Mouse (Mus musculus): ENCODE results near the gene Ctsll3. TPM values are rescaled to one million over a fixed set of nuclear protein-coding genes. Genes with fewer than 3 reads are reported as not detected.

The Ctsll3 gene
- total and polyA plus RNA-seq, 3 experiments = not detected

- DNase-seq (ENCODE audit: low spot score) (no peak), ATAC-seq (ENCODE audit: extremely low read depth, insufficient number of reproducible peaks, low FRiP score, poor library complexity, severe bottlenecking) (no peak)
- Histone ChIP-seq H3K36me3 (replicated peaks) (no peaks in the 10 kb centered on the region), H3K4me3 (ENCODE audit: low read depth, low read length) (no peak within 1 kb of the TSS), H3K4me1 (ENCODE audit: insufficient read depth, low read depth, low read length) (no peaks in the 10 kb centered on the region), H3K9me3 (replicated peaks) (peaks cover 38% of the 10 kb centered on the region), H3K27me3 (ENCODE audit: insufficient read depth, low read length) (no peaks in the 10 kb centered on the region)
- TF ChIP-seq GATA2 (IDR thresholded peaks at IDR 0.05; ENCODE audit: borderline replicate concordance, low read depth, low read length) = no peak
- no peak for TF ChIP-seq CTCF (IDR thresholded peaks at IDR 0.05; ENCODE audit: low read depth, low read length)
- no peak for TF ChIP-seq TAL1 (conservative IDR thresholded peaks at IDR 0.05; ENCODE audit: low read depth, low read length)
- TF ChIP-seq POLR2AphosphoS5 (IDR thresholded peaks at IDR 0.05; ENCODE audit: insufficient replicate concordance, low read depth, low read length) = no peak
- TF ChIP-seq GATA1 (IDR thresholded peaks at IDR 0.05; ENCODE audit: borderline replicate concordance, low read length) = no peak
Observed at GRCm38 (mm10) chr13:60786264-60786663, 16.4 kb downstream of the Ctsll3 start, which contains the start of gene BC051665. Gene BC051665, minus strand, starts transcription at chr13:60786364.

- DNase-seq (ENCODE audit: low spot score) = no peak
- H3K4me3 ChIP-seq (ENCODE audit: low read depth, low read length) = no peak overlapping the region
- H3K9me3 ChIP-seq (replicated peaks) = peaks cover 41% of the 10 kb centered on the region
- no peak for TF ChIP-seq GATA2 (IDR thresholded peaks at IDR 0.05; ENCODE audit: borderline replicate concordance, low read depth, low read length)
- no peak for TF ChIP-seq POLR2AphosphoS5 (IDR thresholded peaks at IDR 0.05; ENCODE audit: insufficient replicate concordance, low read depth, low read length)
- no peak for TF ChIP-seq CTCF (IDR thresholded peaks at IDR 0.05; ENCODE audit: low read depth, low read length)
- no peak for TF ChIP-seq TAL1 (conservative IDR thresholded peaks at IDR 0.05; ENCODE audit: low read depth, low read length)
- no peak for TF ChIP-seq GATA1 (IDR thresholded peaks at IDR 0.05; ENCODE audit: borderline replicate concordance, low read length)
- H3K4me1 ChIP-seq (ENCODE audit: insufficient read depth, low read depth, low read length) = no peaks in the 10 kb centered on the region
- ATAC-seq (ENCODE audit: extremely low read depth, insufficient number of reproducible peaks, low FRiP score, poor library complexity, severe bottlenecking) = no peak
- no peaks in the 10 kb centered on the region for H3K36me3 ChIP-seq (replicated peaks)
- H3K27me3 ChIP-seq (ENCODE audit: insufficient read depth, low read length) = no peaks in the 10 kb centered on the region
Observed at GRCm38 (mm10) chr13:60783301-60783700, 19.3 kb downstream of the Ctsll3 start.

GRCm38 (mm10) chr13:60780534-60780933, 22.1 kb downstream of the Ctsll3 start:
- H3K9me3 ChIP-seq (replicated peaks) = peaks cover 40% of the 10 kb centered on the region
- no peaks in the 10 kb centered on the region for H3K27me3 ChIP-seq (ENCODE audit: insufficient read depth, low read length)
- no peaks in the 10 kb centered on the region for H3K4me1 ChIP-seq (ENCODE audit: insufficient read depth, low read depth, low read length)
- ATAC-seq (ENCODE audit: extremely low read depth, insufficient number of reproducible peaks, low FRiP score, poor library complexity, severe bottlenecking) (no peak), DNase-seq (ENCODE audit: low spot score) (no peak)
- H3K36me3 ChIP-seq (replicated peaks) = no peaks in the 10 kb centered on the region
- TF ChIP-seq CTCF (IDR thresholded peaks at IDR 0.05; ENCODE audit: low read depth, low read length) (no peak), GATA1 (IDR thresholded peaks at IDR 0.05; ENCODE audit: borderline replicate concordance, low read length) (no peak), GATA2 (IDR thresholded peaks at IDR 0.05; ENCODE audit: borderline replicate concordance, low read depth, low read length) (no peak), POLR2AphosphoS5 (IDR thresholded peaks at IDR 0.05; ENCODE audit: insufficient replicate concordance, low read depth, low read length) (no peak), TAL1 (conservative IDR thresholded peaks at IDR 0.05; ENCODE audit: low read depth, low read length) (no peak)
- no peak overlapping the region for H3K4me3 ChIP-seq (ENCODE audit: low read depth, low read length)

- ATAC-seq (ENCODE audit: extremely low read depth, insufficient number of reproducible peaks, low FRiP score, poor library complexity, severe bottlenecking) (no peak), DNase-seq (ENCODE audit: low spot score) (no peak)
- TF ChIP-seq TAL1 (conservative IDR thresholded peaks at IDR 0.05; ENCODE audit: low read depth, low read length) (no peak), GATA2 (IDR thresholded peaks at IDR 0.05; ENCODE audit: borderline replicate concordance, low read depth, low read length) (no peak), POLR2AphosphoS5 (IDR thresholded peaks at IDR 0.05; ENCODE audit: insufficient replicate concordance, low read depth, low read length) (no peak), CTCF (IDR thresholded peaks at IDR 0.05; ENCODE audit: low read depth, low read length) (no peak), GATA1 (IDR thresholded peaks at IDR 0.05; ENCODE audit: borderline replicate concordance, low read length) (no peak)
- Histone ChIP-seq H3K9me3 (replicated peaks) (peaks cover 47% of the 10 kb centered on the region), H3K27me3 (ENCODE audit: insufficient read depth, low read length) (no peaks in the 10 kb centered on the region), H3K36me3 (replicated peaks) (no peaks in the 10 kb centered on the region), H3K4me1 (ENCODE audit: insufficient read depth, low read depth, low read length) (no peaks in the 10 kb centered on the region), H3K4me3 (ENCODE audit: low read depth, low read length) (peak overlapping the region; percentile 38; the same call in 1 of the 2 replicates)
Observed at GRCm38 (mm10) chr13:60761161-60761560, 41.5 kb downstream of the Ctsll3 start.

- no peak for TF ChIP-seq GATA1 (IDR thresholded peaks at IDR 0.05; ENCODE audit: borderline replicate concordance, low read length)
- TF ChIP-seq CTCF (IDR thresholded peaks at IDR 0.05; ENCODE audit: low read depth, low read length) = no peak
- TF ChIP-seq POLR2AphosphoS5 (IDR thresholded peaks at IDR 0.05; ENCODE audit: insufficient replicate concordance, low read depth, low read length) = no peak
- Histone ChIP-seq H3K4me1 (ENCODE audit: insufficient read depth, low read depth, low read length) (no peaks in the 10 kb centered on the region), H3K4me3 (ENCODE audit: low read depth, low read length) (no peak overlapping the region; the same call in 1 of the 2 replicates), H3K27me3 (ENCODE audit: insufficient read depth, low read length) (no peaks in the 10 kb centered on the region), H3K36me3 (replicated peaks) (no peaks in the 10 kb centered on the region), H3K9me3 (replicated peaks) (peaks cover 52% of the 10 kb centered on the region)
- ATAC-seq (ENCODE audit: extremely low read depth, insufficient number of reproducible peaks, low FRiP score, poor library complexity, severe bottlenecking) = no peak
- no peak for DNase-seq (ENCODE audit: low spot score)
Observed at GRCm38 (mm10) chr13:60760392-60760791, 42.3 kb downstream of the Ctsll3 start.

GRCm38 (mm10) chr13:60759136-60759535, 43.5 kb downstream of the Ctsll3 start:
- TF ChIP-seq GATA2 (IDR thresholded peaks at IDR 0.05; ENCODE audit: borderline replicate concordance, low read depth, low read length) = no peak
- TF ChIP-seq CTCF (IDR thresholded peaks at IDR 0.05; ENCODE audit: low read depth, low read length) = no peak
- TF ChIP-seq GATA1 (IDR thresholded peaks at IDR 0.05; ENCODE audit: borderline replicate concordance, low read length) = no peak
- no peak for TF ChIP-seq TAL1 (conservative IDR thresholded peaks at IDR 0.05; ENCODE audit: low read depth, low read length)
- TF ChIP-seq POLR2AphosphoS5 (IDR thresholded peaks at IDR 0.05; ENCODE audit: insufficient replicate concordance, low read depth, low read length) = no peak
- Histone ChIP-seq H3K9me3 (replicated peaks) (peaks cover 56% of the 10 kb centered on the region), H3K36me3 (replicated peaks) (no peaks in the 10 kb centered on the region), H3K27me3 (ENCODE audit: insufficient read depth, low read length) (no peaks in the 10 kb centered on the region), H3K4me1 (ENCODE audit: insufficient read depth, low read depth, low read length) (no peaks in the 10 kb centered on the region), H3K4me3 (ENCODE audit: low read depth, low read length) (no peak overlapping the region)
- DNase-seq (ENCODE audit: low spot score) = no peak
- no peak for ATAC-seq (ENCODE audit: extremely low read depth, insufficient number of reproducible peaks, low FRiP score, poor library complexity, severe bottlenecking)

Measured in G1E (cell line).